Mouse (Mus musculus): ENCODE results near the gene Pola1. TPM values are rescaled to one million over a fixed set of nuclear protein-coding genes. Genes with fewer than 3 reads are reported as not detected.
"Not testable (repeated sequence)": the region's sequence is repeated elsewhere in the genome, so short reads cannot be mapped to it uniquely, and the experiment has no call there.

The Pola1 gene
- polyA plus RNA-seq, 1 experiment from 2014 or later, result 5.3 TPM

DNA sequence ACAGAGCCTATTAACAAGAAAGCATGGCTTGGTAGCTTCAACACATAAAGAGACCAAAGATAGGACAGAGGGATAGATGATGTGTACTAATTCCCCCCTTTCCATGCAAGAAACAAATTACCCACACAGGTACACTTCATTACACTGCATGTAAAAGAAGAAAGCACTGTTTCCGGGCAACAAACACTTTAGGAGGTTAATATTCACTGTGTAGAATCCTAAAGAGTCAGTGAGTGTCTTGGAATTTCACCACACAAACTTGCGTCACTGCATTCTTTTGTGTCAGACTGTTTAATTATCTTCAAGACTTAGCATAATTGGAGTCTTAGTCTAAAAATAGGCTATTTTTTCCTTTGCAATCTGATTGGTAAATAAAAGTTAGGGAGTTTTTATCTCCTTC is 92.2 kb downstream of the Pola1 start:
- no peaks in the 10 kb centered on the region for H3K4me1 ChIP-seq (ENCODE audit: insufficient read depth)
- H3K27ac ChIP-seq (ENCODE audit: low read depth), result no peak overlapping the region
- no peak for DNase-seq

DNA sequence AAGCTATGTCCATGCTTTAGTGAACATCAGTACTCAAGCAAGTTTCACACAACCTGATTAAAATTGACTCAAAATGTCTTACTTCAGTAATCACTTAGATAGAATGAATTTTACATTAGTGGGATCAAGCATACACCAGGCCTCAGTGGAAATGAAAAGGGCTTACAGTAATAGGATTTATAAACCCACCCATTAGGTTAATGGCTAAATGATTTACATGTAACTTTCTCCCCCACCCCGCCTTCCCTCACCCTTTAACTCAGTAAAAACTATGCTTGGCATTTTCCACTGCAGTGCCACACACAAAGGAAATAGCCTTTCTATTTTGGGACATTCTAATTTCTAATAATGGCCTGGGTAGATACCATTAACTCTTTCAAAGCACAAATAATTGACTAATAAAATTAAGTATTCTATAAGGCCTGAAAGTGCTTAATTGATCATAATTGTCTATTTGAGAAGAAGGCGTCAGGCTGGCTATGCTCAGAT is 129.0 kb downstream of the Pola1 start:
- no peaks in the 10 kb centered on the region for H3K9me3 ChIP-seq (ENCODE audit: low read length)
- no peak overlapping the region for H3K27ac ChIP-seq (ENCODE audit: low read depth)
- no peak overlapping the region for H3K9ac ChIP-seq (replicated peaks)
- no peaks in the 10 kb centered on the region for H3K27me3 ChIP-seq (ENCODE audit: insufficient read depth, low read length)
- TF ChIP-seq EP300 (IDR thresholded peaks at IDR 0.05; ENCODE audit: low read depth) (no peak), CTCF (IDR thresholded peaks at IDR 0.05; ENCODE audit: low read depth) (no peak)
- WGBS (ENCODE audit: insufficient replicate concordance), result 77% methylated on average over 2 of the region's 2 CpGs
- H3K4me2 ChIP-seq (ENCODE audit: low read depth, low read length), result no peak overlapping the region
- ATAC-seq (no peak), DNase-seq (no peak)
- no peaks in the 10 kb centered on the region for H3K36me3 ChIP-seq (replicated peaks; ENCODE audit: insufficient read depth, low read length)
- H3K4me3 ChIP-seq (ENCODE audit: low read depth, low read length), result no peak overlapping the region
- no peaks in the 10 kb centered on the region for H3K4me1 ChIP-seq (ENCODE audit: insufficient read depth)

More for the DNA sequence above, 92.2 kb downstream of the Pola1 start:
- no peak overlapping the region for H3K4me2 ChIP-seq (ENCODE audit: low read depth, low read length)
- 79% methylated on average over 2 of the region's 2 CpGs for WGBS (ENCODE audit: insufficient replicate concordance)
- H3K4me3 ChIP-seq (ENCODE audit: low read depth, low read length), result no peak overlapping the region
- TF ChIP-seq EP300 (IDR thresholded peaks at IDR 0.05; ENCODE audit: low read depth) (no peak), CTCF (IDR thresholded peaks at IDR 0.05; ENCODE audit: low read depth) (no peak)
- no peak overlapping the region for H3K9ac ChIP-seq (replicated peaks)
- no peaks in the 10 kb centered on the region for H3K36me3 ChIP-seq (replicated peaks; ENCODE audit: insufficient read depth, low read length)
- no peak for ATAC-seq
- no peaks in the 10 kb centered on the region for H3K27me3 ChIP-seq (ENCODE audit: insufficient read depth, low read length)
- H3K9me3 ChIP-seq (ENCODE audit: low read length), result no peaks in the 10 kb centered on the region

DNA sequence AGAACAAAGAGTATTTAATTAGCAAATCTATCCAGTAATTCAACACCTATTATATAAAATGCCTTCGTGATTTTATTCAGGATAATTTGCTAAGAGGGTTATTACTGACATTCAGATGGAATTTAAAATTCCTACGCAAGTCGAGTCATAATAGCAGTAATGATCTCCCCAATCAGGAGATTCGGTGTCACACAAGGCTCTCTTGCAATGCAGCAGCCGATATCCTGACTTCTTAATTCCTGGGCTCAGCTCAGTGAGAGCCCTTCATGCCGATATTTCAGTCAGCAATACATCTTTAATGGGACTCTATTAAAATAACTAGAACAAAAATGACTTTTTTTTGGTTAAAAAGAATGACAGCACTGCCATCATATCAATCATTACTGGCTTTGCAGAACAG is 134.4 kb downstream of the Pola1 start:
- TF ChIP-seq EP300 (IDR thresholded peaks at IDR 0.05; ENCODE audit: low read depth) (no peak), CTCF (IDR thresholded peaks at IDR 0.05; ENCODE audit: low read depth) (no peak)
- no peaks in the 10 kb centered on the region for H3K36me3 ChIP-seq (replicated peaks; ENCODE audit: insufficient read depth, low read length)
- no peak overlapping the region for H3K4me2 ChIP-seq (ENCODE audit: low read depth, low read length)
- H3K9ac ChIP-seq (replicated peaks), result no peak overlapping the region
- H3K4me3 ChIP-seq (ENCODE audit: low read depth, low read length), result no peak overlapping the region
- H3K9me3 ChIP-seq (ENCODE audit: low read length), result no peaks in the 10 kb centered on the region
- no peaks in the 10 kb centered on the region for H3K27me3 ChIP-seq (ENCODE audit: insufficient read depth, low read length)
- H3K27ac ChIP-seq (ENCODE audit: low read depth), result no peak overlapping the region
- 80% methylated on average over 6 of the region's 6 CpGs for WGBS (ENCODE audit: insufficient replicate concordance)
- H3K4me1 ChIP-seq (ENCODE audit: insufficient read depth), result no peaks in the 10 kb centered on the region
- DNase-seq (no peak), ATAC-seq (no peak)

DNA sequence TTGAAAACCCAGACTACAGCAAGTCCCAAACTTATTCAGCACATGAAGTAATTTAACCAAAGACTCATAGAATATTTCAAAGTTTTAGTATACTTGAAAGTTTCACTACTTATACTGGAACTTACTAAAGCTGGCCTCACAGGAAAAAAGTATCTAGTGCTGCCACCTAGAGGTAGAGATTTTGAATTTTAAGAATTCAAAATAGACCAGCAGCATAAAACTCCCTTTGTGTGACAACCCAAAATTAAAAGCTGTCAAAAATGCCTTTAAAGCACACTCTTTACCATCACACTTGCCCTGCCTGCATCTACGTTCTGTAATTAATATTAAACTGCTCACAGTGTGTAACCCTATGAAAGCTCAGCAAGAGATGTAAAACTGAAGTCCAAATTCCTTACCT is 166.2 kb downstream of the Pola1 start:
- no peaks in the 10 kb centered on the region for H3K27me3 ChIP-seq (ENCODE audit: insufficient read depth, low read length)
- ATAC-seq (no peak), DNase-seq (no peak)
- H3K9me3 ChIP-seq (ENCODE audit: low read length), result no peaks in the 10 kb centered on the region
- H3K4me2 ChIP-seq (ENCODE audit: low read depth, low read length), result no peak overlapping the region
- no peak overlapping the region for H3K4me3 ChIP-seq (ENCODE audit: low read depth, low read length)
- WGBS (ENCODE audit: insufficient replicate concordance), result 64% methylated on average over 1 of the region's 1 CpGs
- no peak for TF ChIP-seq EP300 (IDR thresholded peaks at IDR 0.05; ENCODE audit: low read depth)
- peak; percentile 43 for TF ChIP-seq CTCF (IDR thresholded peaks at IDR 0.05; ENCODE audit: low read depth)
- H3K36me3 ChIP-seq (replicated peaks; ENCODE audit: insufficient read depth, low read length), result no peaks in the 10 kb centered on the region
- no peak overlapping the region for H3K9ac ChIP-seq (replicated peaks)
- no peaks in the 10 kb centered on the region for H3K4me1 ChIP-seq (ENCODE audit: insufficient read depth)
- H3K27ac ChIP-seq (ENCODE audit: low read depth), result no peak overlapping the region

DNA sequence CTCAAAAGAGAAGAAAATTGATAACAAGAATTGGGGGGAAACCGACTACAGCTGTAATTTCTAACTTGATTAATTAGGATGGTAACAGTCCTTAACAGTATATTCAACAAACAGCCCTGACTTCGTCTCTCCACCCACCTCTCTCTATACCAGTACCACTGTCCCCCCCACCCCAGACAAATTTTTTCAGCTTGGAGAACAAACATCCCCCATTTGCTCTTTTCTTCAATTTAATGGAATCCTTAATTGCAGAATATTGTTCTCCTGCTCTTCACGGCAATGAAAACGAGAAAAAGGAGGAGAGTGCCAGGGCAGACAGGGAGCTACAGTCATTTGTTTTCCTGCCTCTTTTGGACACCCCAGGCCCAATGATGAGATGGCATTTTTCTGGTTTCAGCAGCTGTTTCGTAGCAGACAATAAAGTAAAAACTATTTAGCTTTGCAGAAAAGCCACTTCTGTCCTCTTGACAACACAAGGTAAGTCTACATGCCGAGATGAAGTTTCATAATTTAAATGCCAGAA is 202.2 kb downstream of the Pola1 start:
- H3K9me3 ChIP-seq (ENCODE audit: low read length), result no peaks in the 10 kb centered on the region
- no peaks in the 10 kb centered on the region for H3K36me3 ChIP-seq (replicated peaks; ENCODE audit: insufficient read depth, low read length)
- no peak overlapping the region for H3K9ac ChIP-seq (replicated peaks)
- 80% methylated on average over 6 of the region's 6 CpGs for WGBS (ENCODE audit: insufficient replicate concordance)
- no peaks in the 10 kb centered on the region for H3K27me3 ChIP-seq (ENCODE audit: insufficient read depth, low read length)
- TF ChIP-seq EP300 (IDR thresholded peaks at IDR 0.05; ENCODE audit: low read depth) (no peak), CTCF (IDR thresholded peaks at IDR 0.05; ENCODE audit: low read depth) (no peak)
- ATAC-seq (no peak), DNase-seq (no peak)
- no peaks in the 10 kb centered on the region for H3K4me1 ChIP-seq (ENCODE audit: insufficient read depth)
- H3K27ac ChIP-seq (ENCODE audit: low read depth), result no peak overlapping the region
- no peak overlapping the region for H3K4me3 ChIP-seq (ENCODE audit: low read depth, low read length)
- H3K4me2 ChIP-seq (ENCODE audit: low read depth, low read length), result no peak overlapping the region

DNA sequence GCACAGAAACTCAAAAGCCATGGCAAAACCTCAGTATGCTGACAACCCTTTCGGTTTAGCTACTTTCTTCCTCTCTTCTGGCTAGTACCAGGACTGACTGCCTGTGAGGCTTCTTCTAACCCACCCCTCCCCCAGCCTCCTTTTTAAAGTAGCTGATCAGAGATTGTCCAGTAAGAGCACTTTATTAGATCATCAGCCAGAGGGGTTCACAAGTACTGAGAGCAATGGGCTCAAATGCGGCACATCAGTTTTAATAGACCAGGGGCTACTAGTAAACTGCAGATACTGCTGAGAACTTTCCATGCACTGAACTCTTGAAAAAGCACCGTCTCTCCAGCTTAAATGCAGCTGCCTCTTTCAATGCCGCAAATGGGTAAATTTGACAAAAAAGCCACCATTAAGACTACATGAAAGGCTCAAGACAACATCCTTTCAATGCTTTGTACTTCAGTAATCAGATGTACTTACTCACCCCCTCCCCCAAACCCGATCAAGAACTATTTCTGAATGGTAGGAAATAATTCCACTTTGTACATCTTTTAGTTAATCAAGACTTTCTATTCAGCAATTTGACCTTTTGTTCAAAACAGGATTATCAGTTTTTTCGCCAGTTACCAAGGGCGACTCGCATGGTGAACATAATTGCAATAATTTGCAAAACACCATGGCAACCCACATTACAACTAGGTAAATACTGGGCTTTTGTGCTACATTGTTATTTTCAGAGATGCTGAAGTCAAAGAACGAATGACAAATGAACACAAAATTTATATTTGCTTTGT is 202.8 kb downstream of the Pola1 start:
- H3K9me3 ChIP-seq (ENCODE audit: low read length), result no peaks in the 10 kb centered on the region
- H3K27me3 ChIP-seq (ENCODE audit: insufficient read depth, low read length), result no peaks in the 10 kb centered on the region
- H3K36me3 ChIP-seq (replicated peaks; ENCODE audit: insufficient read depth, low read length), result no peaks in the 10 kb centered on the region
- TF ChIP-seq EP300 (IDR thresholded peaks at IDR 0.05; ENCODE audit: low read depth) (no peak), CTCF (IDR thresholded peaks at IDR 0.05; ENCODE audit: low read depth) (no peak)
- no peaks in the 10 kb centered on the region for H3K4me1 ChIP-seq (ENCODE audit: insufficient read depth)
- H3K9ac ChIP-seq (replicated peaks), result no peak overlapping the region
- no peak for ATAC-seq
- 87% methylated on average over 9 of the region's 9 CpGs for WGBS (ENCODE audit: insufficient replicate concordance)
- H3K4me2 ChIP-seq (ENCODE audit: low read depth, low read length), result no peak overlapping the region
- H3K27ac ChIP-seq (ENCODE audit: low read depth), result no peak overlapping the region
- no peak for DNase-seq
- H3K4me3 ChIP-seq (ENCODE audit: low read depth, low read length), result no peak overlapping the region

DNA sequence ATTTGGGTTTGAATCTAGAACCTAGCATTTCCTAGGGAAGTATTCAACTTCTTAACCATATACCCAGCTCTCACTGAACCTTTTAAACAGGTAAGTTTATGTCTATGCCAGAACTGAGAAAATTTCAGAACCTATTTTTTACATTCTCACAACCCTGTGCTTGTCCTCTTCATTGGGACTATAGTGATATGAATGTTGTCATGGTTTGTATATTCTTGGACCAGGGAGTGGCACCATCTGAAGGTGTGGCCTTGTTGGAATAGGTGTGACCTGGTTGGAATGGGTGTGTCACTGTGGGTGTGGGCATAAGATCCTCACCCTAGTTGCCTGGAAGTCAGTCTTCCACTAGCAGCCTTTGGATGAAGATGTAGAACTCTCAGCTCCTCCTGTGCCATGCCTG is 231.1 kb downstream of the Pola1 start:
- H3K4me1 ChIP-seq (ENCODE audit: insufficient read depth); H3K27ac ChIP-seq (ENCODE audit: low read depth); H3K9ac ChIP-seq (replicated peaks); H3K27me3 ChIP-seq (ENCODE audit: insufficient read depth, low read length); DNase-seq; H3K4me2 ChIP-seq (ENCODE audit: low read depth, low read length); H3K9me3 ChIP-seq (ENCODE audit: low read length); ATAC-seq; H3K36me3 ChIP-seq (replicated peaks; ENCODE audit: insufficient read depth, low read length); H3K4me3 ChIP-seq (ENCODE audit: low read depth, low read length): not testable (repeated sequence)

Data from liver, postnatal 0 days (tissue).